Mouse (Mus musculus) mesoderm, embryonic 11.5 days (tissue): Measurements from ENCODE around the gene Nol11.
A peak's percentile ranks its signal among the peaks of the same experiment; 100 is the strongest.
"Not testable (repeated sequence)": the region's sequence is repeated elsewhere in the genome, so short reads cannot be mapped to it uniquely, and the experiment has no call there.

Experiments used
- DNase-seq: peaks from one replicate; pipeline ENCODE4 v3.0.0-alpha.2; 2012; ENCODE audit warnings: low read depth, low spot score

The Nol11 gene

GRCm38 (mm10) chr11:107155292-107155691 is 33.9 kb downstream of the Nol11 start:
- no peak for DNase-seq

- DNase-seq: no peak
Observed at GRCm38 (mm10) chr11:107154431-107154830, 34.8 kb downstream of the Nol11 start.

- no peak for DNase-seq
Observed at GRCm38 (mm10) chr11:107153645-107154044, 35.5 kb downstream of the Nol11 start.

GRCm38 (mm10) chr11:107151809-107152208 is 37.4 kb downstream of the Nol11 start:
- DNase-seq: no peak

- DNase-seq: not testable (repeated sequence)
Observed at GRCm38 (mm10) chr11:107143956-107144355, 45.2 kb downstream of the Nol11 start.

- DNase-seq: no peak
Observed at GRCm38 (mm10) chr11:107142382-107142781, 46.8 kb downstream of the Nol11 start.

- no peak for DNase-seq
Observed at GRCm38 (mm10) chr11:107140756-107141155, 48.4 kb downstream of the Nol11 start.

- DNase-seq: no peak
Observed at GRCm38 (mm10) chr11:107138633-107139032, 50.5 kb downstream of the Nol11 start.

GRCm38 (mm10) chr11:107137593-107137992 is 51.6 kb downstream of the Nol11 start:
- no peak for DNase-seq

- not testable (repeated sequence) for DNase-seq
Observed at GRCm38 (mm10) chr11:107136458-107136857, 52.7 kb downstream of the Nol11 start.

- no peak for DNase-seq
Observed at GRCm38 (mm10) chr11:107135741-107136140, 53.4 kb downstream of the Nol11 start.

GRCm38 (mm10) chr11:107132426-107132825 is 56.8 kb downstream of the Nol11 start:
- DNase-seq: peak; percentile 63

- peak; percentile 92 for DNase-seq
Observed at GRCm38 (mm10) chr11:107131749-107132421, 57.3 kb downstream of the Nol11 start, which contains the start of gene Bptf. TSS of gene Bptf (minus strand) at chr11:107132127.

- DNase-seq: peak; percentile 71
Observed at GRCm38 (mm10) chr11:107130879-107131748, 58.1 kb downstream of the Nol11 start.

- no peak for DNase-seq
Observed at GRCm38 (mm10) chr11:107130221-107130788, 58.9 kb downstream of the Nol11 start.

- DNase-seq: no peak
Observed at GRCm38 (mm10) chr11:107129641-107130040, 59.5 kb downstream of the Nol11 start.

- DNase-seq: not testable (repeated sequence)
Observed at GRCm38 (mm10) chr11:107126716-107127115, 62.5 kb downstream of the Nol11 start.

GRCm38 (mm10) chr11:107125011-107125410 is 64.2 kb downstream of the Nol11 start:
- DNase-seq: no peak

- DNase-seq: peak; percentile 21
Observed at GRCm38 (mm10) chr11:107124327-107124731, 64.9 kb downstream of the Nol11 start.

GRCm38 (mm10) chr11:107117789-107118188 is 71.4 kb downstream of the Nol11 start:
- no peak for DNase-seq
